Mouse (Mus musculus): ENCODE data around the gene Mcam.

Gene Mcam

GRCm38 (mm10) chr9:44134101-44134850 lies at the start of gene Mcam:
Mcam (plus strand) TSS chr9:44134469.
- DNase-seq: peak; percentile 81

GRCm38 (mm10) chr9:44084659-44085229 lies 49.5 kb upstream of the Mcam start:
- DNase-seq: peak; percentile 92

GRCm38 (mm10) chr9:44085276-44085675 lies 49.0 kb upstream of the Mcam start:
- DNase-seq: no peak

- no peak for DNase-seq
Observed at GRCm38 (mm10) chr9:44085741-44086665, 48.3 kb upstream of the Mcam start.

GRCm38 (mm10) chr9:44086960-44087359 lies 47.3 kb upstream of the Mcam start:
- no peak for DNase-seq

- no peak for DNase-seq
Observed at GRCm38 (mm10) chr9:44087761-44088455, 46.4 kb upstream of the Mcam start.

- DNase-seq: no peak
Observed at GRCm38 (mm10) chr9:44088877-44089608, 45.2 kb upstream of the Mcam start.

- peak; percentile 82 for DNase-seq
Observed at GRCm38 (mm10) chr9:44093612-44094503, 40.4 kb upstream of the Mcam start.

GRCm38 (mm10) chr9:44094737-44095136 lies 39.5 kb upstream of the Mcam start:
- DNase-seq: no peak

GRCm38 (mm10) chr9:44095781-44096180 lies 38.5 kb upstream of the Mcam start:
- DNase-seq: no peak

GRCm38 (mm10) chr9:44096536-44096935 lies 37.7 kb upstream of the Mcam start:
- peak; percentile 66 for DNase-seq

GRCm38 (mm10) chr9:44101490-44101889 lies 32.8 kb upstream of the Mcam start, which contains the start of gene Mfrp:
Mfrp (plus strand) TSS chr9:44101729.
- DNase-seq: no peak

- DNase-seq: no peak
Observed at GRCm38 (mm10) chr9:44104881-44105280, 29.4 kb upstream of the Mcam start.

GRCm38 (mm10) chr9:44105781-44106180 lies 28.5 kb upstream of the Mcam start:
- DNase-seq: no peak

- DNase-seq: no peak
Observed at GRCm38 (mm10) chr9:44106182-44106581, 28.1 kb upstream of the Mcam start.

- no peak for DNase-seq
Observed at GRCm38 (mm10) chr9:44106596-44106995, 27.7 kb upstream of the Mcam start.

GRCm38 (mm10) chr9:44107110-44107509 lies 27.2 kb upstream of the Mcam start, which contains the start of gene C1qtnf5:
C1qtnf5 (plus strand) TSS chr9:44107245.
- DNase-seq: peak; percentile 49

- DNase-seq: peak; percentile 66
Observed at GRCm38 (mm10) chr9:44107557-44108179, 26.6 kb upstream of the Mcam start.

- DNase-seq: no peak
Observed at GRCm38 (mm10) chr9:44108269-44109055, 25.8 kb upstream of the Mcam start.

Data from retina, postnatal 1 day (tissue).